Mouse (Mus musculus) MEL (cell line): Measurements from ENCODE around the gene Rasl10a.

ENCODE experiments used
- CTCF ChIP-seq, 3 experiments: IDR thresholded peaks in 2 of 3; conservative IDR thresholded peaks in 1 of 3; 2 replicates each; pipeline ENCODE4 v1.5.1; 2011 to 2012; ENCODE audit warnings: low read length in 3 of 3, low read depth in 2 of 3, mild to moderate bottlenecking in 2 of 3, improper control_type of control experiment in 1 of 3, inconsistent platforms in 1 of 3, mixed read lengths in 1 of 3, moderate library complexity in 1 of 3; ENCODE audit not compliant: control insufficient read depth in 1 of 3, insufficient read depth in 1 of 3, poor library complexity in 1 of 3, severe bottlenecking in 1 of 3
- E2F4 ChIP-seq: IDR thresholded peaks from 2 replicates; pipeline ENCODE4 v1.6.1; 2011; ENCODE audit warnings: low read depth, low read length, improper control_type of control experiment, borderline replicate concordance
- EP300 ChIP-seq, 2 experiments: IDR thresholded peaks; 2 replicates each; pipeline ENCODE4 v1.6.1; 2011; ENCODE audit warnings: improper control_type of control experiment in 2 of 2, low read length in 2 of 2, low read depth in 1 of 2, mild to moderate bottlenecking in 1 of 2
- ETS1 ChIP-seq: IDR thresholded peaks from 2 replicates; pipeline ENCODE4 v1.6.1; 2012; ENCODE audit warnings: low read depth, mild to moderate bottlenecking, inconsistent platforms, low read length, improper control_type of control experiment, moderate library complexity
- GATA1 ChIP-seq: IDR thresholded peaks from 2 replicates; pipeline ENCODE4 v1.6.1; 2011; ENCODE audit warnings: low read depth, low read length, improper control_type of control experiment
- POLR2A ChIP-seq, 2 experiments: IDR thresholded peaks; 2 replicates each; pipeline ENCODE4 v1.6.1; 2011 to 2012; ENCODE audit warnings: low read length in 2 of 2, mild to moderate bottlenecking in 2 of 2, control low read depth in 1 of 2, improper control_type of control experiment in 1 of 2, low read depth in 1 of 2, moderate library complexity in 1 of 2; ENCODE audit not compliant: control insufficient read depth in 1 of 2, insufficient read depth in 1 of 2, poor library complexity in 1 of 2
- RAD21 ChIP-seq: IDR thresholded peaks from 2 replicates; pipeline ENCODE4 v1.6.1; 2011; ENCODE audit warnings: mild to moderate bottlenecking, low read depth, low read length, improper control_type of control experiment
- TCF12 ChIP-seq: IDR thresholded peaks from 2 replicates; pipeline ENCODE4 v1.6.1; 2014; ENCODE audit warnings: low read depth, mild to moderate bottlenecking, inconsistent platforms, low read length, improper control_type of control experiment, moderate library complexity
- USF2 ChIP-seq, 2 experiments: IDR thresholded peaks; 2 replicates each; pipeline ENCODE4 v1.6.1; 2011 to 2012; ENCODE audit warnings: improper control_type of control experiment in 2 of 2, low read length in 2 of 2, borderline replicate concordance in 1 of 2, inconsistent platforms in 1 of 2, low read depth in 1 of 2, mild to moderate bottlenecking in 1 of 2; ENCODE audit not compliant: insufficient read depth in 1 of 2
- ZMIZ1 ChIP-seq: IDR thresholded peaks from 2 replicates; pipeline ENCODE4 v1.6.1; 2012; ENCODE audit warnings: low read depth, mild to moderate bottlenecking, inconsistent platforms, low read length, improper control_type of control experiment, moderate library complexity

DNA sequence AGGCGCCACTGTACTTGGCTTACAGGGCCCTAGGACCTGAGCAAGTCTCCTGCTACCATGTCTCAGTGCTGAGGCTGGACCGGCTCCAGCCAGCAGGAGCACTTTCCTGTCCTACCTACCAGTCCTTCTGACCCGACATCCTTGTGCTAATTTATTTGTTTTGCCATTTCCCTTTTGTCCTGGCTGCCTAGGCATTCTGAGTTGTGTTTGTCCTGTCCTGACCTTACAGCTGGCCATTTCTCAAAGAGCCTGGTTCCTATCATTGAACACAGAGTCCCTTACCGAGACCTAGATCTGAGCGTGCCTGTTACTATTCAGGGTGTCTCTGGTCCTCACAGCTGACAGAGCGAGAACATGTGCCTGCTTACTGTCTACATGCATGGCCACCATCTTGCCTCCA, 3.1 kb upstream of the Rasl10a start:
- TF ChIP-seq CTCF (IDR thresholded peaks at IDR 0.05 in 2 of 3, conservative IDR thresholded peaks at IDR 0.05 in 1 of 3; ENCODE audit: control insufficient read depth in 1 of 3, insufficient read depth in 1 of 3, low read depth in 2 of 3, low read length in 3 of 3, poor library complexity in 1 of 3, severe bottlenecking in 1 of 3) (no peak), ZMIZ1 (no peak), RAD21 (no peak), ETS1 (no peak), POLR2A (IDR thresholded peaks at IDR 0.05; ENCODE audit: control insufficient read depth in 1 of 2, insufficient read depth in 1 of 2, low read depth in 1 of 2, low read length in 2 of 2, poor library complexity in 1 of 2) (no peak), E2F4 (no peak), TCF12 (no peak), EP300 (IDR thresholded peaks at IDR 0.05; ENCODE audit: low read depth in 1 of 2, low read length in 2 of 2) (no peak), USF2 (IDR thresholded peaks at IDR 0.05; ENCODE audit: borderline replicate concordance in 1 of 2, insufficient read depth in 1 of 2, low read depth in 1 of 2, low read length in 2 of 2) (no peak), GATA1 (no peak)
